Comparison of ENCODE assay signal across 9 mouse cellular contexts in the genomic region with DNA sequence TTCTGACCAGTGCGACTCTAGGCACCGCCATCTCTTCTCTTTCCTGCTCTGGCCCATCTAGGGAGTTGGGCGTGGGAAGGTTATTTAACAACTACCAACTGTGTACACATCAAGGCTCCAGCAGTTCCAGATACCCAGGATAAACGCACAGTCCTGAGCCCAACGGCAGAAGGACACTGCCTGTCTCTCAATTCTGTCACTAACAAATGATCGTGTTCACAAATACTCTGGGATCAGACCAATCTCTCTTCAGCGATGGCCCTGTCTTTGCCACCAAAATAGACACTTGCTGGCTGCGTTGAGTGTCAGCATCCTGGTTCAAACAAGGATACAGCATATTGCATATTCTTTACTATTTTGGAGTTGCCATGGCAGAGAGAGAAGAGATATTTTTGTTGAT.
DNase-seq lines count a peak whose midpoint lies in the region; ATAC-seq lines count a peak whose summit lies in the region.
"Had no signal": no experiment of that assay in that cellular context is flagged by ENCODE, and none has a peak within 500 bp of the region (broad histone marks: within the 10 kb centered on the region; RNA-seq: fewer than 3 reads in every experiment).

No protein-coding gene starts in this region.

- H3K4me3 ChIP-seq in liver, embryonic 13.5 days (replicated peaks): no peak overlapping the region
- no peak overlapping the region for H3K4me3 ChIP-seq in intestine, embryonic 15.5 days (replicated peaks)

- H3K4me2 ChIP-seq in liver, embryonic 13.5 days: 0 out of 2 replicates have a peak overlapping the region, but pooled peaks have one; percentile 1
- H3K4me2 ChIP-seq in intestine, embryonic 15.5 days (replicated peaks): peak overlapping the region; percentile 28

- H3K9ac ChIP-seq in liver, embryonic 13.5 days: no peak overlapping the region
- no peak overlapping the region for H3K9ac ChIP-seq in intestine, embryonic 15.5 days

- peaks cover 15% of the 10 kb centered on the region for H3K4me1 ChIP-seq in liver, embryonic 13.5 days (replicated peaks)
- peaks cover 6% of the 10 kb centered on the region for H3K4me1 ChIP-seq in intestine, embryonic 15.5 days (replicated peaks)

- 61% methylated on average over 8 of the region's 8 CpGs for WGBS in liver, embryonic 13.5 days (ENCODE audit: insufficient replicate concordance)
- WGBS in intestine, embryonic 15.5 days: 37% methylated on average over 8 of the region's 8 CpGs

- no peak for DNase-seq in liver, embryonic 13.5 days
- DNase-seq in liver: no peak
- peak; percentile 36 to 43 for DNase-seq in frontal cortex, postnatal 10 days (ENCODE audit: low spot score in 2 of 2)
- DNase-seq in right cerebral cortex, postnatal 25 days: peak; percentile 35
- DNase-seq in cerebellum, adult 8-10 months: no peak
- no peak for DNase-seq in urinary bladder, adult 18-20 months (ENCODE audit: low spot score in 2 of 2)
- DNase-seq in cerebellum, adult 9-11 months: no peak
- DNase-seq: kidney, adult 11 months had no signal

- no peak for ATAC-seq in liver, embryonic 13.5 days (ENCODE audit: low read depth)
- peak; percentile 90 for ATAC-seq in intestine, embryonic 15.5 days

- no peak overlapping the region for H3K27ac ChIP-seq in liver, embryonic 13.5 days
- peak overlapping the region; percentile 67 for H3K27ac ChIP-seq in intestine, embryonic 15.5 days

- H3K36me3 ChIP-seq in liver, embryonic 13.5 days: no peaks in the 10 kb centered on the region
- H3K36me3 ChIP-seq in intestine, embryonic 15.5 days: no peaks in the 10 kb centered on the region

- no peaks in the 10 kb centered on the region for H3K9me3 ChIP-seq in liver, embryonic 13.5 days (replicated peaks)
- no peaks in the 10 kb centered on the region for H3K9me3 ChIP-seq in intestine, embryonic 15.5 days

- no peaks in the 10 kb centered on the region for H3K27me3 ChIP-seq in liver, embryonic 13.5 days
- H3K27me3 ChIP-seq in intestine, embryonic 15.5 days (replicated peaks): no peaks in the 10 kb centered on the region

Comparison
In these comparisons a context has a peak if more than half of its experiments do, and no peak if none do; other contexts are left out.
1. DNase-seq: peak in frontal cortex, postnatal 10 days (2 of 2) and right cerebral cortex, postnatal 25 days (single experiment); none in liver, embryonic 13.5 days (single experiment), liver (single experiment), cerebellum, adult 8-10 months (single experiment), urinary bladder, adult 18-20 months (0 of 2) and cerebellum, adult 9-11 months (single experiment).